Mouse (Mus musculus) heart, adult 2 months (tissue): ENCODE measurements around the gene Mcm8. TPM values are rescaled to one million over a fixed set of nuclear protein-coding genes. Genes with fewer than 3 reads are reported as not detected.

Source experiments
- DNase-seq, 2 experiments: peaks; one replicate each; pipeline ENCODE4 v3.0.0; 2021
- H3K27ac ChIP-seq: fragments of 200-600 bp; 2 replicates; pipeline ENCODE4 v1.8.1; 2022
- H3K27me3 ChIP-seq: fragments of 200-500 bp; 2 replicates; pipeline ENCODE4 v1.6.1; 2012; ENCODE audit warnings: mild to moderate bottlenecking, low read length, inconsistent platforms, mixed read lengths; ENCODE audit not compliant: control insufficient read depth, insufficient read depth
- H3K36me3 ChIP-seq: fragments of 200-500 bp; 2 replicates; pipeline ENCODE4 v1.6.1; 2012; ENCODE audit warnings: low read length, inconsistent platforms; ENCODE audit not compliant: control insufficient read depth, insufficient read depth
- H3K4me1 ChIP-seq: fragments of 200-500 bp; 2 replicates; pipeline ENCODE4 v1.6.1; 2011; ENCODE audit warnings: low read length; ENCODE audit not compliant: control insufficient read depth, insufficient read depth
- H3K4me3 ChIP-seq: fragments of 200-600 bp; 2 replicates; pipeline ENCODE4 v1.8.1; 2022
- H3K79me2 ChIP-seq: fragments of 200-500 bp; replicated peaks from 2 replicates; pipeline ENCODE4 v1.6.1; 2012; ENCODE audit warnings: mild to moderate bottlenecking, inconsistent platforms, low read length, moderate library complexity, mixed read lengths; ENCODE audit not compliant: control insufficient read depth, insufficient read depth
- H3K9ac ChIP-seq: fragments of 200-500 bp; 2 replicates; pipeline ENCODE4 v1.6.1; 2012; ENCODE audit warnings: low read depth, mild to moderate bottlenecking, control low read depth, inconsistent platforms, low read length, mixed read lengths
- CTCF ChIP-seq: fragments of 200-600 bp; IDR thresholded peaks from 2 replicates; pipeline ENCODE4 v1.8.1; 2022; ENCODE audit warnings: antibody characterized with exemption, mild to moderate bottlenecking, moderate library complexity
- EP300 ChIP-seq: fragments of 200-500 bp; IDR thresholded peaks from 2 replicates; pipeline ENCODE4 v1.6.1; 2011; ENCODE audit warnings: low read depth, low read length, control low read depth; ENCODE audit not compliant: insufficient read depth
- POLR2A ChIP-seq: fragments of 200-500 bp; IDR thresholded peaks from 2 replicates; pipeline ENCODE4 v1.6.1; 2011; ENCODE audit warnings: mild to moderate bottlenecking, low read depth, low read length, control low read depth; ENCODE audit not compliant: insufficient read depth
- WGBS: fragments of 180-500 bp; shearing (Covaris S2); methylation state at CpG from one replicate; pipeline ENCODE4 v1.1.7; 2018; 5-methylcytosine and 5-hydroxymethylcytosine counted together
- intact Hi-C: fragments of 180-260 bp; cut with DNase I; formaldehyde crosslinking; loops from one replicate; pipeline ENCODE4 v1.15.1; 2025
- polyA plus RNA-seq: library from polyadenylated mRNA; depleted of rRNA; stranded (reverse); fragments of >200 nt; gene quantifications from 2 replicates; pipeline ENCODE4 v1.2.3, GENCODE M21; 2012
- total RNA-seq, 2 experiments: library from RNA; stranded (reverse); gene quantifications; 2 replicates each; pipeline ENCODE4 v1.2.3; 2021

Mcm8 gene
- total and polyA plus RNA-seq, 3 experiments = 0.82 to 2.8 (median 2.7) TPM

- Histone ChIP-seq H3K4me1 (no peaks in the 10 kb centered on the region), H3K27ac (no peak overlapping the region), H3K36me3 (no peaks in the 10 kb centered on the region), H3K79me2 (no peaks in the 10 kb centered on the region), H3K4me3 (no peak overlapping the region), H3K9ac (no peak overlapping the region), H3K27me3 (no peaks in the 10 kb centered on the region)
- DNase-seq = no peak
- 74% methylated on average over 19 of the region's 19 CpGs for WGBS
- intact Hi-C loops = no loop called here
- no peak for TF ChIP-seq POLR2A
- TF ChIP-seq CTCF = no peak
- no peak for TF ChIP-seq EP300
Measured at GRCm38 (mm10) chr2:132793441-132794203, 22.3 kb upstream of the Mcm8 start.

- H3K27ac ChIP-seq = no peak overlapping the region
- H3K9ac ChIP-seq = no peak overlapping the region
- TF ChIP-seq POLR2A = no peak
- no peak for TF ChIP-seq CTCF
- TF ChIP-seq EP300 = no peak
- DNase-seq = no peak
- no peaks in the 10 kb centered on the region for H3K36me3 ChIP-seq
- no peaks in the 10 kb centered on the region for H3K79me2 ChIP-seq
- no peaks in the 10 kb centered on the region for H3K4me1 ChIP-seq
- H3K4me3 ChIP-seq = no peak overlapping the region
- 79% methylated on average over 7 of the region's 7 CpGs for WGBS
- intact Hi-C loops = no loop called here
- no peaks in the 10 kb centered on the region for H3K27me3 ChIP-seq
Measured at GRCm38 (mm10) chr2:132794204-132794586, 21.7 kb upstream of the Mcm8 start.

GRCm38 (mm10) chr2:132802976-132803375, 13.0 kb upstream of the Mcm8 start:
- Histone ChIP-seq H3K79me2 (no peaks in the 10 kb centered on the region), H3K4me1 (no peaks in the 10 kb centered on the region), H3K27me3 (no peaks in the 10 kb centered on the region), H3K36me3 (no peaks in the 10 kb centered on the region; the same call in 1 of the 2 replicates), H3K9ac (no peak overlapping the region), H3K27ac (no peak overlapping the region), H3K4me3 (no peak overlapping the region)
- DNase-seq = no peak
- no peak for TF ChIP-seq CTCF
- no peak for TF ChIP-seq EP300
- TF ChIP-seq POLR2A = no peak
- 89% methylated on average over 2 of the region's 2 CpGs for WGBS
- intact Hi-C loops = no loop called here

GRCm38 (mm10) chr2:132841071-132841470, 25.1 kb downstream of the Mcm8 start:
- 89% methylated on average over 4 of the region's 4 CpGs for WGBS
- Histone ChIP-seq H3K36me3 (no peaks in the 10 kb centered on the region), H3K4me3 (no peak overlapping the region), H3K79me2 (no peaks in the 10 kb centered on the region), H3K27ac (no peak overlapping the region), H3K9ac (no peak overlapping the region), H3K4me1 (no peaks in the 10 kb centered on the region), H3K27me3 (no peaks in the 10 kb centered on the region)
- TF ChIP-seq POLR2A = no peak
- TF ChIP-seq CTCF = no peak
- TF ChIP-seq EP300 = no peak
- no peak for DNase-seq
- intact Hi-C loops = loop anchor here (10.0 kb wide), 1 partner anchor 1804 kb away; the partner anchor contains the start of gene Tmx4

DNA sequence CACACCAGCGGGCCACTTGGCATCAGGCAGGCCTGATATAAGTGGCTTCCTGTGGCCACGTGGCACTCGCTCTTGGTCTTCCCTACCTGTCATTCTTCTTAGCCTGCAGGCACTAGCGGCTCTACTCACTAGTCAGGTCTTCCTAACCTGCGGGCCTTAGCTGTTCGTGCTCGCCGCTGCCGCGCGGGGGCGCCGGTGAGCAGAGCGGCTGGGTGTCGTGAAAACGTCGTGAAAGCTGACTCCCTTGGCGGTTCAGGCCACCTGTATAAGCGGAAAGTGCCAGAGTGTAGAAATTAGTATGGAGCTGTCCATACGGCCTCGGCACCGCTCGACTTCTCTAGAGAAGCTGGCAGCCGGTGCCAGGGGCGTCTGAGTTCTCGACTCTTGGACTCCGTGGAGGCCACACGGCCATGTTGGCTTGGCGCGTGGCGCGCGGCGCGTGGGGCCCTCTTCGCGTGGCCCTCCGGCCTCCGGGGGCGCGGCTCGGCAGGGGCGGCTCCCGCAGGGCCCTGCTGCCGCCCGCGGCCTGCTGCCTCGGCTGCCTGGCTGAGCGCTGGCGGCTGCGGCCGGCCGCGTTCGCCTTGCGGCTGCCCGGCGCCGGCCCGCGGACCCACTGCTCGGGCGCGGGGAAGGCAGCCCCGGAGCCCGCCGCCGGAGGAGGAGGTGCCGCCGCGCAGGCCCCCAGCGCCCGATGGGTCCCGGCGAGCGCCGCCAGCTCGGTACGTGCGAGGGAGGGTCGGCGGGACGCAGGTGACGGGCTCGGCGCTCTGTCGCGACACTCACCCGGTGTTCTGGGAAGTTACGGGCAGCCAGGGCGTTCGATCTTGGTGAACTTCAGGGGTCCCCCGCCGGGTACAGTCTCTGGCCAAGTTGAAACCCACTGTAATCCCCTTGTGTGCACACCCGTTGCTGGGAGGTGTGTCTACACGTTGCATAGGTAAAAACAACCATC, 30.7 kb downstream of the Mcm8 start, which contains the start of gene Crls1:
Gene Crls1 (plus strand): TSS at position 260 of the 952 bp plus-strand sequence.
- H3K79me2 ChIP-seq = peaks cover 3% of the 10 kb centered on the region; the same call in 1 of the 2 replicates
- H3K4me1 ChIP-seq = peaks cover 7% of the 10 kb centered on the region
- no peaks in the 10 kb centered on the region for H3K27me3 ChIP-seq
- TF ChIP-seq POLR2A (peak; percentile 61), CTCF (no peak), EP300 (peak; percentile 78; the same call in 1 of the 2 replicates)
- peak within 1 kb of the TSS; percentile 98 for H3K9ac ChIP-seq
- no peaks in the 10 kb centered on the region; the same call in 1 of the 2 replicates for H3K36me3 ChIP-seq
- H3K4me3 ChIP-seq = peak within 1 kb of the TSS; percentile 95
- intact Hi-C loops = loop anchor here (1.0 to 10.0 kb wide), 3 partner anchors 30 to 1798 kb away; partner anchors contain the start of genes Mcm8, Tmx4 and Trmt6
- peak; percentile 94 to 99 for DNase-seq
- WGBS = 1% methylated on average over 95 of the region's 96 CpGs
- H3K27ac ChIP-seq = peak within 1 kb of the TSS; percentile 78
